Mouse (Mus musculus) kidney, adult 2 months (tissue): ENCODE results near the gene Erg28.

Experiments used
- CTCF ChIP-seq: fragments of 200-500 bp; conservative IDR thresholded peaks from 2 replicates; pipeline ENCODE4 v1.5.1; 2011; ENCODE audit warnings: low read depth, mild to moderate bottlenecking, control low read depth, low read length, moderate library complexity, mixed read lengths; ENCODE audit not compliant: insufficient read depth, insufficient read length
- POLR2A ChIP-seq: fragments of 200-500 bp; IDR thresholded peaks from one replicate; pipeline ENCODE4 v1.6.1; 2011; ENCODE audit warnings: low read depth, low read length, control low read depth

DNA sequence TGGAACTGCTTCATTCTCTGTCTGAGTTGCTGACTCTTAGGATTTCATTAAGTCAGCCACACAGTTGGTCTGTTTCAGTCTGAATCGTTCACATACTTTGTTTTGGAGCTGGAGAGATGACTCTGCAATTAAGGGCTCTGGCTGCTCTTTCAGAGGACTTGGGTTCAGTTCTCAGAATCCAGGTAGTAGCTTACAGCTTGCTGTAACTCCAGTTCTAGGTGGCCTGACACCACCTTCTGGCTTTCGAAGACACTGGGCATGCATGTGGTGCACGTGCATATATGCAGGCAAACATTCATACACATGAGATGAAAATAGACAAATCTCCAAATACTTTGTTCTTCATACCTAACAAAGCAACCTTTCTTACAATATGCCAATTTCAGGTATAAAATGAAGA lies 5.5 kb upstream of the Erg28 start:
- no peak for TF ChIP-seq CTCF
- no peak for TF ChIP-seq POLR2A
